Mouse (Mus musculus) left cerebral cortex, postnatal 25 days (tissue): ENCODE results near the gene Gmpr2. TPM values are rescaled to one million over a fixed set of nuclear protein-coding genes. Genes with fewer than 3 reads are reported as not detected.
A peak's percentile ranks its signal among the peaks of the same experiment; 100 is the strongest.

Experiments used
- DNase-seq, 2 experiments: peaks; one replicate each; pipeline ENCODE4 v3.0.0; 2022; ENCODE audit warnings: low spot score in 2 of 2, mixed read lengths in 1 of 2
- intact Hi-C: fragments of 180-260 bp; cut with DNase I; formaldehyde crosslinking; loops from one replicate; pipeline ENCODE4 v1.15.1; 2025
- total RNA-seq, 2 experiments: library from RNA; stranded (reverse); gene quantifications; 2 replicates each; pipeline ENCODE4 v1.2.3; 2021

Gene Gmpr2
- total RNA-seq, 2 experiments from 2014 or later: 22.1 to 24.8 TPM

- no peak for DNase-seq
- intact Hi-C loops: loop anchor here (5.0 kb wide), 1 partner anchor 39 kb away; the partner anchor contains the start of gene Tinf2
These were observed 49.3 kb downstream of the Gmpr2 start for GRCm38 (mm10) chr14:55721076-55721475.

- intact Hi-C loops: loop anchor here (2.0 to 5.0 kb wide), 2 partner anchors 21 to 40 kb away; partner anchors contain the start of gene Tinf2
These were observed 50.1 kb downstream of the Gmpr2 start, which contains the start of gene Rabggta for GRCm38 (mm10) chr14:55721700-55722437. TSS of gene Rabggta (minus strand) at chr14:55722263.

GRCm38 (mm10) chr14:55722438-55722945 is 50.8 kb downstream of the Gmpr2 start:
- no peak for DNase-seq
- intact Hi-C loops: loop anchor here (2.0 to 5.0 kb wide), 2 partner anchors 20 to 40 kb away; partner anchors contain the start of gene Tinf2

More at GRCm38 (mm10) chr14:55721700-55722437, 50.1 kb downstream of the Gmpr2 start, which contains the start of gene Rabggta:
- DNase-seq: peak; percentile 93 to 94

- intact Hi-C loops: loop anchor here (2.0 to 5.0 kb wide), 2 partner anchors 19 to 41 kb away; partner anchors contain the start of gene Tinf2
- no peak for DNase-seq
These were observed 51.7 kb downstream of the Gmpr2 start for GRCm38 (mm10) chr14:55723433-55723832.

GRCm38 (mm10) chr14:55724411-55724871 is 52.7 kb downstream of the Gmpr2 start:
- intact Hi-C loops: loop anchor here (5.0 kb wide), 1 partner anchor 42 kb away; the partner anchor contains the start of gene Tinf2

GRCm38 (mm10) chr14:55726261-55726660 is 54.5 kb downstream of the Gmpr2 start:
- no peak for DNase-seq
- intact Hi-C loops: no loop called here

More at GRCm38 (mm10) chr14:55724411-55724871, 52.7 kb downstream of the Gmpr2 start:
- no peak for DNase-seq

- DNase-seq: no peak
- intact Hi-C loops: no loop called here
These were observed 56.3 kb downstream of the Gmpr2 start for GRCm38 (mm10) chr14:55727889-55728685.

Other genes with a start within 250 kb of the Gmpr2 start
- 10 to 100 TPM; 15.2 to 15.4 TPM for gene Dhrs4, start 193.2 kb upstream of the Gmpr2 start, total RNA-seq
- 10 to 100 TPM; 46.6 to 46.9 TPM for gene Carmil3, start 181.3 kb upstream of the Gmpr2 start, total RNA-seq
- gene Cpne6, start 161.5 kb upstream of the Gmpr2 start, total RNA-seq: 100 to 1,000 TPM; 180 to 216 TPM
- gene Nrl, start 147.0 kb upstream of the Gmpr2 start, total RNA-seq: 1 to 10 TPM in 1 of 2 experiments, under 1 TPM in 1; 0.34 to 1.2 TPM
- gene Pck2, start 131.7 kb upstream of the Gmpr2 start, total RNA-seq: 10 to 100 TPM; 20.2 to 25.3 TPM
- 10 to 100 TPM; 73.1 to 77.7 TPM for gene Dcaf11, start 111.9 kb upstream of the Gmpr2 start, total RNA-seq
- gene A730061H03Rik, start 111.5 kb upstream of the Gmpr2 start, total RNA-seq: under 1 TPM in 1 of 2 experiments, not detected in 1; 0.89 TPM
- gene Fitm1, start 96.3 kb upstream of the Gmpr2 start, total RNA-seq: not detected
- 10 to 100 TPM; 39.4 to 45.3 TPM for gene Psme1, start 93.8 kb upstream of the Gmpr2 start, total RNA-seq
- gene Emc9, start 86.6 kb upstream of the Gmpr2 start, total RNA-seq: 10 to 100 TPM; 38.1 to 41.5 TPM
- 10 to 100 TPM; 35.2 to 47.9 TPM for gene Psme2, start 80.8 kb upstream of the Gmpr2 start, total RNA-seq
- 10 to 100 TPM; 27.6 to 31.7 TPM for gene Rnf31, start 80.2 kb upstream of the Gmpr2 start, total RNA-seq
- 10 to 100 TPM in 1 of 2 experiments, 1 to 10 TPM in 1; 9.9 to 12.3 TPM for gene Irf9, start 68.4 kb upstream of the Gmpr2 start, total RNA-seq
- gene Rec8, start 53.9 kb upstream of the Gmpr2 start, total RNA-seq: 1 to 10 TPM; 2.2 to 3.7 TPM
- gene Ipo4, start 36.0 kb upstream of the Gmpr2 start, total RNA-seq: 100 to 1,000 TPM; 117 TPM
- 1 to 10 TPM; 3.9 to 4.7 TPM for gene Gm49378, start 34.0 kb upstream of the Gmpr2 start, total RNA-seq
- gene Tm9sf1, start 28.1 kb upstream of the Gmpr2 start, total RNA-seq: 10 to 100 TPM; 36.6 to 45.2 TPM
- 1 to 10 TPM in 1 of 2 experiments, under 1 TPM in 1; 0.30 to 1.1 TPM for gene Tssk4, start 21.8 kb upstream of the Gmpr2 start, total RNA-seq
- 10 to 100 TPM; 36.9 to 40.1 TPM for gene Mdp1, start 11.4 kb upstream of the Gmpr2 start, total RNA-seq
- 100 to 1,000 TPM; 325 to 348 TPM for gene Nedd8, start 183 bp downstream of the Gmpr2 start, total RNA-seq
- 10 to 100 TPM; 12.9 to 14.8 TPM for gene Tinf2, start 9.9 kb downstream of the Gmpr2 start, total RNA-seq
- not detected for gene Tgm1, start 42.0 kb downstream of the Gmpr2 start, total RNA-seq
- 10 to 100 TPM; 45.6 to 45.8 TPM for gene Rabggta, start 50.3 kb downstream of the Gmpr2 start, total RNA-seq
- gene Dhrs1, start 73.7 kb downstream of the Gmpr2 start, total RNA-seq: 10 to 100 TPM; 79.2 to 88.7 TPM
- 10 to 100 TPM; 12.7 to 14.0 TPM for gene Nop9, start 73.8 kb downstream of the Gmpr2 start, total RNA-seq
- 1 to 10 TPM; 1.6 to 2.3 TPM for gene Cideb, start 86.5 kb downstream of the Gmpr2 start, total RNA-seq
- gene Ltb4r2, start 89.5 kb downstream of the Gmpr2 start, total RNA-seq: under 1 TPM; 0.25 to 0.32 TPM
- gene Ltb4r1, start 94.0 kb downstream of the Gmpr2 start, total RNA-seq: under 1 TPM; 0.25 to 0.39 TPM
- 1 to 10 TPM; 3.8 to 7.1 TPM for gene Adcy4, start 112.2 kb downstream of the Gmpr2 start, total RNA-seq
- gene Ripk3, start 116.9 kb downstream of the Gmpr2 start, total RNA-seq: under 1 TPM in 1 of 2 experiments, not detected in 1; 0.96 TPM
- gene Nfatc4, start 151.2 kb downstream of the Gmpr2 start, total RNA-seq: 1 to 10 TPM; 1.3 to 2.6 TPM
- 10 to 100 TPM in 1 of 2 experiments, 1 to 10 TPM in 1; 6.5 to 10.5 TPM for gene Nynrin, start 182.1 kb downstream of the Gmpr2 start, total RNA-seq
- under 1 TPM; 0.14 to 0.25 TPM for gene Cbln3, start 212.5 kb downstream of the Gmpr2 start, total RNA-seq
- 10 to 100 TPM; 10.1 to 10.7 TPM for gene Khnyn, start 213.0 kb downstream of the Gmpr2 start, total RNA-seq
- 10 to 100 TPM; 96.3 to 96.9 TPM for gene Sdr39u1, start 228.4 kb downstream of the Gmpr2 start, total RNA-seq